Mouse (Mus musculus) liver, adult (tissue): ENCODE measurements at regions not wholly inside any gene's neighbourhood (a gene's known extent, or its start where the extent isn't known, plus 50 kb on each side); places are given as distances from the start of the nearest gene placed in this dataset.

Experiments
- GATA4 ChIP-seq: IDR thresholded peaks from 2 replicates; pipeline ENCODE4 v1.6.1; 2014; ENCODE audit warnings: mild to moderate bottlenecking, low read length; ENCODE audit not compliant: insufficient replicate concordance

DNA sequence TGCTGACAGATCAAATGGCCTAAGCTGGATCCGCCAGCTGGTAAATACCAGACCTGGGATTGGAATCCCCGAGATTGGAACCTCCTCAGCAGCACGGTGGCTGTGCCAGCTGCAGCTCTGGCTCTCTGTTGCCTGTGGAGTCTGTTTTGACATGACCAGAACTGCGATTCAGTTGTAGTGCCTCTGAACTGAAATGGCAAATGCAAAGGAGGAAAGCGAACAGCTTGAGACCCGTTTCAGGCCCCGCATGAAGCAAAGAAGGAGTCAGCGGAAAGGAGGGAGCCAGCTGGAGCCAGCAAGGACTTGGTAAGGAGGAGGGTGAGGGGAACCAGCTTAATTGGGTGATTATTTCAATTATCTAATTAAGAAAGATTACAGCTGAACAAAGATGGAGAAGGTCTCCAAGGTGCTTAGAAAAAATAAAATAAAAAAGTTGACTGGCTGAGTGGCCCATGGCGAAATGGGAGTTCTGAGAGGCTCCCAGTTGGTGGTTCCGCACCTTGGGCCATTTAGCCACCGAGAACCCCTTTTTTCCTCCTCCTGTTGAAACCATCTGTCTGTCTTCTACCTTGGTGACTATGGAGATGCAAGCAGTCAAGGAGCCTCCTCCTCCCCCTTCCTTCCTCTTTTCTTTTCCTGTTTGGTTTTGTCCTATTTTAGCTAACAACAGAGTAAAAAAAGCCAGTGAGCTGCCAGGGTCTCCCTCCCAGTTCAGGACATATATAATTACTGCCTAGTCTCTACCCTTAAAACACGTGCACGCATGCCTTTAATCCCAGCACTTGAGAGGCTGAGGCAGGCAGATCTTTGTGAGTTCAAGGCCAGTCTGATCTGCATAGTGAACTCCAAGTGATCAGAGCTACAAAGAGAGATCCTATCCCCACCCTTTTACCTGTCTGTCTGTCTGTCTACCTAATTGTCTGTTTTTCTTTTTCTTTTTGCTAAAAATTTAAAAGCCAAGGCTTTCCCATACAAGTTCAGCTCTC lies 54.3 kb upstream of the Rybp start:
- no peak for TF ChIP-seq GATA4

DNA sequence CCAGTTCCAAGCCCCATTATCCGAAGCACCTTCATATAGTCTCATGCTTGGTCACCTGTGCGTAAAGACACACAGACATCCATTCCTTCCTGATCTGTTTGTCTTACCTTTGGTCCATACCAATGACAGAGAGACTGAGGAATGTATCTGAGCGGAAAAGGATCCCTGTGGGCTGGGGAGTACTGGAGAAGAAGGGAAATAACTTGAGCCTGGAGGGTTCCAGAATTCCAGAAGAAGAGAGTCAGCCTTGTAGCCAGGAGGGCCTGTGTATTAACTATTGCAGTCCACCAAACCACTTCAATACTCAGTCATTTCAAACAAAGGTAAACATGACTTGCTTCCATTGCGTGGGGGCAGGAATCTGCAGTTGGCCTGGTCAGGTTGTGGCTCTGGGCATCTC lies 51.0 kb upstream of the Rybp start:
- TF ChIP-seq GATA4: no peak
